ENCODE assay signal across 10 mouse cellular contexts in the genomic region with DNA sequence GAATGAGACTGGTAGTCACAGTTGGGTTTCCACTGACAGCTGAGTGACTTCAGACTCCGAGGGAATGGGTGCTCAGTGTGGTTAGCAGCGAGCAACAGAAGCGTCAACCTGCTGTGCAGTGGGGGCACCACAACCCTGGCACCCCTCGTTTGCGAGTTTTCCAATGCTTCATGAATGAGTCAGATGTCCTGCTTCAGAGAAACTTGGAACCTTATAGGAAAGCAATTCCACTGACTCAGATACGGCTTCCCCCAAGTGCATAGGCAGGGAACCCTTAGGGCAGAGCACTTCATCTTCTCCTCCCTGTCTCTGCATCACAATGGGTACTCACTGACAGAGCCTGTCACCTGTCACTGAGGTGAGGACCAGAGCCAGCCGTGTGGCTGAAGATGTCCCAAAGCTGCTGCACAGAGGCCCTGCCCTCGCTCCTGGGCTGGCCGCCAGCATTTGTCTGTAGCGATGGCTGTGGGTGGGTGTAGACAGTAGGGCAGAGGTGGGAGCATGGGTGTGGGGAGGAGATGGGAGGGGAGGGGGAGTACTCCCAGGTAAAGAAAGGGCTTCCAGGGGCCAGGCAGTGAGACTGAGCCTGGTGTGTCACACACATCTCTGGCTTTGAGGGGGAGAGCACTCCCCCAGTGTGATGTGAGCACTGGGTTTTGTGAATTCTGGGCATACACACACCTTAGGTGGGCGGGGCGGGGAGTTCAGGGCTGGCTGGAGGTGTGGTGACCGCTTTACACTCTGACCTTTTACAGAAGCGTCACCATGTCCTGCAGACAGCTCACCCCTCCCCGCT. TPM values are rescaled to one million over a fixed set of nuclear protein-coding genes. Genes with fewer than 3 reads are reported as not detected.
A peak's percentile ranks its signal among the peaks of the same experiment; 100 is the strongest.
DNase-seq lines count a peak whose midpoint lies in the region; ATAC-seq and TF ChIP-seq lines count a peak whose summit lies in the region.
"Had no signal": no experiment of that assay in that cellular context is flagged by ENCODE, and none has a peak within 500 bp of the region (broad histone marks: within the 10 kb centered on the region; RNA-seq: fewer than 3 reads in every experiment).

No protein-coding gene starts in this region.

- H3K4me1 ChIP-seq in hindbrain, embryonic 13.5 days (replicated peaks), result peaks cover 34% of the 10 kb centered on the region
- peaks cover 16% of the 10 kb centered on the region; the same call in 1 of the 2 replicates for H3K4me1 ChIP-seq in hindbrain, embryonic 16.5 days (ENCODE audit: control insufficient read depth, insufficient read depth, low read depth, low read length)
- peaks cover 96% of the 10 kb centered on the region for H3K4me1 ChIP-seq in E14TG2a.4 (replicated peaks; ENCODE audit: low read depth, low read length)
- H3K4me1 ChIP-seq in limb, embryonic 15.5 days, result peaks cover 38% of the 10 kb centered on the region

- no peak for ATAC-seq in hindbrain, embryonic 13.5 days (ENCODE audit: low FRiP score)
- no peak for ATAC-seq in hindbrain, embryonic 16.5 days
- no peak for ATAC-seq in limb, embryonic 15.5 days (ENCODE audit: insufficient number of reproducible peaks, low FRiP score, low TSS enrichment, low read depth)

- H3K4me2 ChIP-seq in hindbrain, embryonic 13.5 days, result no peak overlapping the region
- H3K4me2 ChIP-seq in hindbrain, embryonic 16.5 days (ENCODE audit: low read length), result no peak overlapping the region; the same call in 1 of the 2 replicates
- no peak overlapping the region for H3K4me2 ChIP-seq in limb, embryonic 15.5 days

- DNase-seq in 3T3-L1 (ENCODE audit: low read depth, low spot score) (peak; percentile 54), adipocyte (ENCODE audit: low spot score) (no peak)
- DNase-seq in layer of hippocampus, postnatal 14 days (ENCODE audit: low spot score in 2 of 2), result no peak
- DNase-seq: cerebellum, postnatal 25 days had no signal

- no peak for TF ChIP-seq CTCF in E14TG2a.4 (conservative IDR thresholded peaks at IDR 0.05; ENCODE audit: low read length)

- no peaks in the 10 kb centered on the region for H3K27me3 ChIP-seq in hindbrain, embryonic 13.5 days
- no peaks in the 10 kb centered on the region for H3K27me3 ChIP-seq in hindbrain, embryonic 16.5 days (replicated peaks; ENCODE audit: control insufficient read depth, insufficient read depth, low read length)
- H3K27me3 ChIP-seq in E14TG2a.4 (ENCODE audit: insufficient read depth, low read length), result no peaks in the 10 kb centered on the region
- H3K27me3 ChIP-seq in limb, embryonic 15.5 days, result no peaks in the 10 kb centered on the region

- H3K4me3 ChIP-seq in hindbrain, embryonic 13.5 days, result no peak overlapping the region
- H3K4me3 ChIP-seq in hindbrain, embryonic 16.5 days (ENCODE audit: low read length), result no peak overlapping the region
- peak overlapping the region; percentile 43; the same call in 1 of the 2 replicates for H3K4me3 ChIP-seq in E14TG2a.4 (replicated peaks; ENCODE audit: low read length)
- H3K4me3 ChIP-seq in limb, embryonic 15.5 days, result no peak overlapping the region

- no peaks in the 10 kb centered on the region for H3K36me3 ChIP-seq in hindbrain, embryonic 13.5 days
- no peaks in the 10 kb centered on the region for H3K36me3 ChIP-seq in hindbrain, embryonic 16.5 days (ENCODE audit: control insufficient read depth, insufficient read depth, low read length)
- peaks cover 83% of the 10 kb centered on the region for H3K36me3 ChIP-seq in E14TG2a.4 (ENCODE audit: insufficient read depth, low read length)
- H3K36me3 ChIP-seq in limb, embryonic 15.5 days, result no peaks in the 10 kb centered on the region

- WGBS in hindbrain, embryonic 13.5 days, result 77% methylated on average over 15 of the region's 15 CpGs
- 74% methylated on average over 15 of the region's 15 CpGs for WGBS in hindbrain, embryonic 16.5 days
- 75% methylated on average over 15 of the region's 15 CpGs for WGBS in limb, embryonic 15.5 days

- peak overlapping the region; percentile 88 for H3K27ac ChIP-seq in hindbrain, embryonic 13.5 days
- no peak overlapping the region; the same call in 1 of the 2 replicates for H3K27ac ChIP-seq in hindbrain, embryonic 16.5 days (ENCODE audit: low read depth, low read length)
- peak overlapping the region; percentile 24; the same call in 1 of the 2 replicates for H3K27ac ChIP-seq in limb, embryonic 15.5 days

- no peak overlapping the region for H3K9ac ChIP-seq in hindbrain, embryonic 13.5 days
- H3K9ac ChIP-seq in hindbrain, embryonic 16.5 days (ENCODE audit: low read depth, low read length), result no peak overlapping the region
- H3K9ac ChIP-seq in limb, embryonic 15.5 days, result no peak overlapping the region

- H3K9me3 ChIP-seq in hindbrain, embryonic 13.5 days, result no peaks in the 10 kb centered on the region
- no peaks in the 10 kb centered on the region for H3K9me3 ChIP-seq in hindbrain, embryonic 16.5 days (ENCODE audit: control insufficient read depth, low read length)
- H3K9me3 ChIP-seq in E14TG2a.4 (ENCODE audit: low read length), result no peaks in the 10 kb centered on the region
- H3K9me3 ChIP-seq in limb, embryonic 15.5 days, result no peaks in the 10 kb centered on the region

RNA-seq across cellular contexts. Expression of a gene that starts 7.5 kb away (rescaled TPM):
- polyA plus RNA-seq in hindbrain, embryonic 13.5 days (2015; fragmentation: Nextera tagmentation; extraction: Ambion mirVana), result 10.4 and 11.1 TPM in 2 replicates
- polyA plus RNA-seq in hindbrain, embryonic 16.5 days (2015; fragmentation: Nextera tagmentation; extraction: Ambion mirVana), result 12.1 and 14.4 TPM in 2 replicates
- 35.3 and 38.3 TPM in 2 replicates for polyA plus RNA-seq in limb, embryonic 15.5 days (2015; fragmentation: Nextera tagmentation; extraction: Ambion mirVana)
- 1 to 10 TPM; 4.1 to 4.2 TPM for total RNA-seq in layer of hippocampus, postnatal 14 days (2021)

RNA-seq across cellular contexts. Expression of a gene that starts 8.7 kb away (rescaled TPM):
- polyA plus RNA-seq in hindbrain, embryonic 13.5 days (2015; fragmentation: Nextera tagmentation; extraction: Ambion mirVana), result 1.9 and 3.2 TPM in 2 replicates
- 5.4 and 5.5 TPM in 2 replicates for polyA plus RNA-seq in hindbrain, embryonic 16.5 days (2015; fragmentation: Nextera tagmentation; extraction: Ambion mirVana)
- 1.7 and 2.5 TPM in 2 replicates for polyA plus RNA-seq in limb, embryonic 15.5 days (2015; fragmentation: Nextera tagmentation; extraction: Ambion mirVana)
- total RNA-seq in layer of hippocampus, postnatal 14 days (2021), result 1 to 10 TPM; 6.5 to 7.1 TPM

RNA-seq across cellular contexts. Expression of a gene that starts 9.7 kb away (rescaled TPM):
- 5.4 and 6.3 TPM in 2 replicates for polyA plus RNA-seq in hindbrain, embryonic 13.5 days (2015; fragmentation: Nextera tagmentation; extraction: Ambion mirVana)
- polyA plus RNA-seq in hindbrain, embryonic 16.5 days (2015; fragmentation: Nextera tagmentation; extraction: Ambion mirVana), result 4.9 and 6.4 TPM in 2 replicates
- 10.0 and 10.4 TPM in 2 replicates for polyA plus RNA-seq in limb, embryonic 15.5 days (2015; fragmentation: Nextera tagmentation; extraction: Ambion mirVana)
- 1 to 10 TPM; 3.5 to 5.6 TPM for total RNA-seq in layer of hippocampus, postnatal 14 days (2021)

RNA-seq across cellular contexts. Expression of a gene that starts 46.3 kb away (rescaled TPM):
- 83.2 and 88.7 TPM in 2 replicates for polyA plus RNA-seq in hindbrain, embryonic 13.5 days (2015; fragmentation: Nextera tagmentation; extraction: Ambion mirVana)
- polyA plus RNA-seq in hindbrain, embryonic 16.5 days (2015; fragmentation: Nextera tagmentation; extraction: Ambion mirVana), result 97.2 and 98.7 TPM in 2 replicates
- polyA plus RNA-seq in limb, embryonic 15.5 days (2015; fragmentation: Nextera tagmentation; extraction: Ambion mirVana), result 0.12 and 0.24 TPM in 2 replicates
- 100 to 1,000 TPM; 169 to 176 TPM for total RNA-seq in layer of hippocampus, postnatal 14 days (2021)
- polyA plus RNA-seq: lung, postnatal 0 days; spleen, adult 2 months had no signal
